Mouse (Mus musculus) activated CD4-positive, CD25-positive, alpha-beta regulatory T cell (primary cell): ENCODE measurements around the gene Galc. TPM values are rescaled to one million over a fixed set of nuclear protein-coding genes. Genes with fewer than 3 reads are reported as not detected.

Experiments used
- polyA plus RNA-seq, 2 experiments: library from polyadenylated mRNA; unstranded; fragments of 100-300 nt; shearing (Covaris generic); gene quantifications; one replicate each; pipeline ENCODE4 v1.2.1; 2017

Galc gene
- 1 to 10 TPM; 2.4 to 3.9 TPM for polyA plus RNA-seq

GRCm38 (mm10) chr12:98258845-98259517 lies at the start of gene Galc:
Gene Galc (minus strand): TSS chr12:98259459.

DNA sequence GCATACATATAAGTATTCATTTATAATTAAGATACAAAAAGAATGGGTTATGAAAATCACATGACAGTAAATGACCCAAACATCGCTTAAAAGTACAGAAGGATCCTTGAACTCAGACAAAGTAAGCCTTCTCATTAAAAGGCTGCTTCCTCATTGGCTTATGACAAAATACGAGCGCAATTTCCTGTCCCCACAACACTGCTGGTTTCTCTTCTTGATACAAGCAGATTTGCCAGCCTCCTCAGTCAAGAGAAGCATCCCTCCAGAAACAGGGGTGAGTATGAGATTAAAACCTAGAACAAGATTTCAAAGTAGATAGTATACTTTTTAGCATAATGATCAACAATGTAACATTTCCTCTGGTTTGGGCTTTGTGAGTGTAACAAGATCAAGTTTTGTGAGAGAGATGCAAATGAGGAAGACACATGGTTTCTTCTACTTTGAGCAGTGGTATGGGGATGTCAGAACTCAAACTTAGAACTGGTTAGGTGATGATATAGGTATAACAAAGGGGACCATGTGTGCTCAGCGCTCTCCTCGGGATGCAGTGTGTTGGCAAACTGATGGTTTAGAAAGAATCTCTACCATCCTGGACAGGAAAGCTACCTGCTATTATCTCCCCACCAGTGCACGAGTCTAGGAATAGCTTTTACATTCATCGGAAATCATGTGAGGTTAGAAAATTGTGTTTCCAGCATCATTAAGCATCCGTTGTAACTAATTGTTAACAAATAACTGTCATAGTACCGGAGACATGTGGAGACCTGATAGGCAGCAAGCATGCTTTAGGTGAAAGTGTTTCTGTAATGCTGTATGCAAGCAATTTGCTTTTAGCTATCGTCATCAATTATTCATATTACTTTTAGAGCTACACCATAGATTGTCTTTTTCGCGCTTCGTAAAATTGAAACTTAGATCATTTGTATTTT lies 9.4 kb upstream of the Galc start, which contains the start of gene Gpr65:
Gene Gpr65 (plus strand): TSS at position 195 of the 929 bp plus-strand sequence.

Other genes starting within 250 kb of the Galc start
- 10 to 100 TPM; 33.8 to 44.5 TPM for gene Gpr65, start 9.2 kb upstream of the Galc start, polyA plus RNA-seq